Mouse (Mus musculus): ENCODE data around the gene Rtl4.

Gene Rtl4

DNA sequence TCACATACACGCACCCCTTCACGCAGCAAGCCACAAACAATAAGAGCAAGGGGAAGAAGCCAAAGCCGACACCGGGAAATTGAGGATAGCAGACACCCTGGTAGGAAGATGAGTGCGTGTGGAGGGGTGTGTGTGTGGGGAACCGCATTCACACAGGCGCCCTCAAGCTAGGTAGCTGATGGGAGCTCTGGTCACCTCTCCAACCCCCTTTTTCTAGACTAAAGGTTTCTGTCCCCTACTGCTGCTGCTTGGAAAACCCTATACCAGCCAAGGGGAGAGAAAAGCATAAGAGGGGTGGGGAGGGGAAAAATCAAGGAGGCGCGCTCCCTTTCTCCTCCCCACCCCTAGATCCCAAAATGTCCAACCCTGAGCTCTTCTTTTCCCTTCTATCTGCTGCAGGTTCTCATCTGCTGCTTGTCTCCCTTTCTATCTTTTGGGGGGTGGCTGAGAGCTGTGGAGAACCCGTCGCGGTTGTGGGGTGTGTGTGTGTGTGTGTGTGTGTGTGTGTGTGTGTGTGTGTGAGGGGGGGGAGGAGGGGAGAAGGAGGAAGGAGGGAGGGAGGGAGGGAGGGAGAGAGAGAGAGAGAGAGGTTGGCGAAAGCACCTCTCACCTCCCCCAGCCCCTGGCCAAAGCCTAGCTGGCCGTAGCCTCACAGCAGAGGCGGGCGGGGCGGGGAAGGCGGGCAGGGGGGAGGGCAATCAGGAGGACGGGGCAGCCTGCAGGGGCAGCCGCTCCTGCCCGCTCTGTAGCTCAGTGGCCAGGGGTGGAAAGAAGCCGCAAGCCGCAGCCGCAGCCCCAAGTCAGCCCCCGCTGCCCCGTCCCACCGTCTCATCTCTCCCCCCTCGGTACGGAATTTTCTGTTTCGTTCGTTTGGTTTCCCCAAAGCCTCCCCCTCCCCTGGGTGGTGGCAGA lies at the start of gene Rtl4:
TSS of gene Rtl4 (plus strand) at position 701 of the 912 bp plus-strand sequence.
- in situ Hi-C loops (cut with MboI) = no loop called here

DNA sequence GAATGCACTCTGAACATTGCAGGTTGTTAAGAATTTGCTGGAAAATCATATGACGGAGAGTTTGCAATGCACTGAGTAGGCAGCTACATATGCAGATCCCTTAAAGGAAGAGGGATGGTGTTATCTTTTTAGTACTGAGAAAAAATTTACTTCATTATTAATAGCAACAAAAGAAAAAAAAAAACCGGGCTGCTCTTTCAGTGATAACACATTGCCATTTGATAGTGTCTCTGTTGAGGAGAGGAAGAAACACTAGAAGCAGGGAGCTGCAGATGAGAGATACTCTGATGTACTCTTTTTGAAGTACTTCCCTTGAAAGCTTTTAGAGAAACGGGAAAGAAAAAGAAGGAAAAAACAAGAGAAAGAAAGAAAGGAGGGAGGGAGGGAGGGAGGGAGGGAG lies 44.0 kb upstream of the Rtl4 start:
- in situ Hi-C loops (cut with MboI) = loop anchor here (10.0 kb wide), 1 partner anchor 240 kb away; no protein-coding TSS in a partner anchor

DNA sequence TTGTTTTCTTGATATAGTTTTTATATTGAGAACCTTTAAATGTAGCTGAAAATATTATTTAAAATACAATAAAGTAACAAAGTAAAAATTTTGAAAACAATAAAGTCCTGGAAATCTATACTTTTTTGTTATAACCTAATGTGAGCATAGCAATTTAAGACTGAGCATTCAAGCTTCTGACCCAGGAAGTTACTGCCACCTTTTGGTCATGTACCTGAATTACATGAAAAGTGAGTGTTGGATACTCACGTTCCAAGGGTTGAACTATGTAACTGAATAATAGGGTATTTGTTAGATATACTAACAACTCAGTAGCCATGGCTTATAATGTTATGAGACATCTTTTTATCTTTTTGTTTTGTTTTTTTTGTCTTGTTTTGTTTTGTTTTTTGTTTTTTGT lies 43.3 kb upstream of the Rtl4 start:
- in situ Hi-C loops (cut with MboI) = loop anchor here (10.0 kb wide), 1 partner anchor 241 kb away; no protein-coding TSS in a partner anchor

DNA sequence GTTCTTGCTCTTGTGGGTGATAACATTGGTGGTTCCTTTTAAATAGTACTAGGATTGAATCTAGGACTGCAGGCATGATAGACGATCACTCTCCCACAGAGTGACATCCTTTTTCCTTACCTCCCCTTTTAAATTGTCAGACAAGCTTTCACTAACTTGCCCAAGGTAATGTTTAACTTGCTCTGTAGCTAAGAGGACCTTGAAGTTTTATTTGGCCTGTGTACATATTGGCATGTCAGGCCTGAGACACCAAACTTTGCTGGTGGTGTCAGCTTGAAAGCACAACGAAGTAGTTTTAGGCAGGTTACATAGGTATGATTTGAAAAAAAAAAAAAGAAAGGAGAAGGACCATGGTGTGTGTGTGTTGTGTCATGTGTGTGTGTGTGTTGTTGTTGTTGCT lies 36.5 kb upstream of the Rtl4 start:
- in situ Hi-C loops (cut with MboI) = no loop called here

DNA sequence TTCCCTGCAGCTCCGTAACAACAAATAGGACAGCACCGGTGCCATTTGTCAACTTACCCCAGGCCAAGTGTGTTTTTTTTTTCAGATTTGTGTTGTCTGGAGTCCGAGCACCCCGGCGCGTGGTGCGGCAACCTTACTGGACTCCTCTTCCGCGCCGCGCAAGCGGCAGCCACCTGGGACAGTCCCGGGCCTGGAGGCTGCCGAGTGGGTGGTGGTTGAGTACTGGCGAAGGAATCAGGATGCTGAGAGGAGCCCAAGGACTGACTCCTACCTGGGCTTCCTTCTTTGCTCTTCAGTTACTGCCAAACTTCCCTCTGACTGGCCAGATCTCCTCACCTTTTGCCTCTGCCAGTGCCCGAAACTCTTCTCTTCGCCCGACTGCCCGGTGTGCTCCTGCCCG lies 965 bp upstream of the Rtl4 start:
- in situ Hi-C loops (cut with MboI) = no loop called here

DNA sequence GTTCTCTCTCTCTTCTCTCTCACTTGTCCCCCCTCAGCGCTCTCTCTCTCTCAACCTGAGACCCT lies 733 bp upstream of the Rtl4 start, which contains the start of gene Trpc5:
TSS of gene Trpc5 (minus strand) at position 39 of the 65 bp plus-strand sequence.
- in situ Hi-C loops (cut with MboI) = no loop called here

DNA sequence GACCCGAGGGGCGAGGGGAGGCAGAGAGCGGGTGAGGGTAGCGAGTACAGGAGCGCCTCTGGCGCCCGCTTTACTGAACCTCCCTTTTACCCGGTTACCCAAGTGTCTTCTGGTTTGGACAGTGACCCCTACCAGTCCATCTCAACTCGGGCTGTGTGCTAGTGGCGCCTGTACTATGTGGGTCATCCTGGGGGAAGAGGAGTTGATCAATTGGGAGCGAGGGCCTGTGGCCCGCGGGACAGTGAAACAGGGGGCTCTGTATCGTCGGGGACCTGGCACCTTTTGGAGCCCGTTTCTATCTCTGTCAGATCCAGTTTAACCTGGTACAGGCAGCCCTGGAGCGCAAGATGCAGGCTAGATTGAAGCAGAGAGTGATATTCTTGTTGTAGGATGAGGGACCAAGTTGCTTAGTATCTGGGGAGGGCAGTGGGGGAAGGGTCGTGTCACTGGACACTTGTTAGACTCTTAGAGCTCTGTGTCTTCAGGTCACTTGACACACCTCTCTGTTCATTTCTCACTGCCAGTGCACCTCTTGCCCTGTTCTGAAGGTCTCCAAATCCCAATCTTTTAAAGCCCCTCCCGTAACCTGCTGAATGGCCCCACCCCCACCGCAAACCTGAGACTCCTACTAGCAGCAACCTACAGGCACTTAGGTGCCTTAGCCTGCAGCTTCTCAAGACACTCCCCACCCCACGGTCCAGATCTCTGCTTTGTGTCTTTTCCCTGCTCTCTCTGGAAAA lies 582 bp downstream of the Rtl4 start:
- in situ Hi-C loops (cut with MboI) = no loop called here

DNA sequence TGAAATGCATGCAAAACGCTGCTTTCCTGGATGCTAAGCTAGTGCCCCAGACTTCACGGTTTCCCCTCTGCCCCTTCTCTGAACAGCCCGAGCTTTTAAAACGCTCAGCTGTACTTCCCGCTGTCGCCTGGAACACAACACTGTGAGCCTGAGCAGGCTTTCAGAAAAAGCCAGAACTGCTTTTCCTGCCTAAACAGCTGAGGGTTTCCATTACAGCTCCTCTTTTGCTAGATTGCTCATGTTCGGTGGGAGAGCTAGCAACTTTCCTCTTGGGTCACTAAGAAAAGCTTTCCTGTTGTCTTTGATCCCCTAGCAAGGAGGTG lies 1.1 kb downstream of the Rtl4 start:
- in situ Hi-C loops (cut with MboI) = no loop called here

DNA sequence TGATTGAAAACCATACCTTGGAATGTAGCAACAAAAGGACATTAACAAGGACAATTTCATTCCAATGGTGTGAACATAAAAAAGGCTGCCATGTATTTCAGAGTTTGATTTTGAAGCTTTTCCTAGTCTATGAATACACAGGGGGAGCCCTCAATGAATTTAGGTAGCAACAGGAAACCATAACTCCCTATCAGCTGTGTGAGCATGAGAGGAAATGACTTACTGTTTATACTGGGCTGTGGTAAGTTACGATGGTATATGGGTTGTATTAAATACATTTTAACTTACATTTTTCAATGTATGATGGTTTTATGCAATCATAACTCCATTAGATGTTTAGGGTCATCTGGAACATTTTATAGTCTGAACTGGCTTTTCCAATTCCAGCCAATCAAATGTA lies 27.6 kb downstream of the Rtl4 start:
- in situ Hi-C loops (cut with MboI) = no loop called here

DNA sequence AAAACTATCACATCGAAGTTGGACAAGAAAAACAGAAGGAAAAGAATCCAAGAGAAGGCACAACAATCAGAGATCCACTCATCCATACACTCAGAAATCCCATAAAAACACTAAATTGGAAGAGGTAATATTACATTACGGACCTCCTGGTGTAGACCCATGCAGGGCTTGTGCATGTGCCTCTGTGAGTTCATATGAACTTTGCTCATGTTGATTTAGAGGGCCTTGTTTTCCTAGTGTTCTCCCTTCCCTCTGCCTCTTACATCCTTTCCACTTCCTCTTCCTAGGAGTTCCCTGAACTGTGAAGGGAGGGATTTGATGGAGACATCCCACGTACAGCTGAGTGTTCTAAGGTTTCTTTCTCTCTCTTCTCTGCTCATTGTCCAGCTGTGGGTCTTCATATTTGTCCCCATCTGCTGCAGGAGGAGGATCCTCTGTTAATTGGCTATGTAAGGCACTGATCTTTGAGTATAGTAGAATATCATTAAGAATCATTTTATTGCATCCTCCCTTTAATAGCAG lies 58.9 kb downstream of the Rtl4 start:
- in situ Hi-C loops (cut with MboI) = no loop called here

DNA sequence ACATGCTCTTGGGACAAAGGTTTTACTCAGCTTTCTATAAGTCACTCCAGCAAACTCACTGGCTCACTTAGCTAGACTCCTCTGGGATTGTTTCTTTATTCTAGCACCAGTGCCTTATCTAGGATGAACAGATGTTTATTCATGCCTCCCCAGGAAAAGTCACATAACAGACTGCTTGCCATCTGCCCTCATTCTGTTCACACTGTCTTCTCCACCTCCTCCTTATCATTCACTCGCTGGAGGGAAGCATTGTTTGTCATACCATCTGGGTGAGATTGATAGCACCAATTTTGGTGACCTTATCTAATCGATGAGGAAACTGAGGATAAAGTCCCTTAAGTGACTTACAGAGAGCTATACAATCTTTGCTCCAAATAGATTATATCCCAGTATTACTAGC lies 298.3 kb downstream of the Rtl4 start:
- in situ Hi-C loops (cut with MboI) = no loop called here

DNA sequence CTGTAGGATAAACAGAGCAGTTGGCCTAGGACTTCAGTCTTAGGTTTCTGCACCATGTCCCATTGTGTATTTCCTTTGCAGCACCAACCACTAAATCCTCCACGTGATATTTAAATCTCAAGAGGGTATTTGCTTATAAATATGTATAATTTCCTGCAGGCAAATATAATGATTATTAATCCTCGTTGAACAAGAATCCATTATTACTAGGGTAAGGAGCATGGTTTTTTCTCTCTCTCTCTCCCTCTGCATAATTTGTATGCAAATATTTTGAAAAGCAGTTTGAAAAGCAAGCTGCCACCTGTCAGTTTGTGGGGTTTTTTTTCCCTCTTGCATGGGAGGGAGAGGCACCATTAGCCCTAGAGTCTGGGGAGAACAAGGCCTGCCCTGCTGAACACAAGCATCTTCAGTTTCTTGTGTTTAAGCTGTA lies 376.8 kb downstream of the Rtl4 start:
- in situ Hi-C loops (cut with MboI) = no loop called here

DNA sequence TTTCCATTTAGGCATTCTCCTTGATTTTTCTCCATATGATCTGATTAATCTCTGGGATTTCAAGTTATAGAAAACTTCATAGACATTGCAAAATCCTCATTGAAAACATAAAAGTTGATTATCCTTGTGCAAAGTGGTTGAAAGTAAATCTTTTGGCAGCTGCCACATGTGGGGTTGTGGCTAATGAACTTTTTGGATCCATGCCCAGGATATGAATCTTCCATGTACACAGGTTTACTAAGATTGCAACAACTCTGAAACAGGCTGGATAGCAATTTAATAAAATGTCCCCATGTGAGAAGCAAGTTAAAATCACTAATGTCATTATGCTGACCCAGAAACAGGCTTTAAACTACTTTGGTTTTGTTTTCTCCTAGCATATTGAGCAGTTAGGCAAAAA lies 401.1 kb downstream of the Rtl4 start:
- in situ Hi-C loops (cut with MboI) = no loop called here

DNA sequence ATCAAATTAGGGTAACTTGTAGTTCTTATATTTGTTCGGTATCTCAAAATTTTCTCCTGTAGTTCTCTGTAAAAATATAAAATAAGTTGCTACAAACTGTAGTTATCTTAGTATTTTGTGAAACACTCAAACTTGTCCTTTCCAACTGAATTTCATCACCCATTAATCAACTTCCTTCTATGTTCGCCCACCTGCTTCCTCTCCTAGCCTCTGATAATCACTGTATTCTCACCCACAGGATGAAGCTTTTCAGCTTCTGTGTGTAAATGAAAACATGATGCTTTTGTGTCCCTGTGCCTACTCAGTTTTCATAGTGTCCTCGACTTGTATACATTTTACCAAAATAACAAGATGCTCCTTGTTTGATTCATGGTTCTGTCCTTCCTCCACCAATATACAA lies 401.7 kb downstream of the Rtl4 start:
- in situ Hi-C loops (cut with MboI) = no loop called here

DNA sequence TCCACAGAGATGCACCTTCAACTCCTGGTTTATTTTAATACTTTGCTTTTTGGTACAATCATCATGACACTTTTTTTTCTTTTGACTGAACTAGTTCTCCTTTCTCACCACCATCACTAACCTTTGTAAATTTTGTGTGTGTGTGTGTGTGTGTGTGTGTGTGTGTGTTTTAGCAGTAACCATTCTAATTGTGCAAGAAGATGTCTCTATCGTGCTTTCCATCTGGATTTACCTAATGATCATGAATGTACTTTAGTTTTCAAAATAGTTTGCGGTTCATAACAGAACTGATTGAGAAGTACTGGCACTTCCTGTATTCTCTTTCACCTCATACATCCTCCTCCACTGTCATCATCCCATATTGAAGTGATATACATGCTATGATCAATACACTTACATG lies 402.3 kb downstream of the Rtl4 start:
- in situ Hi-C loops (cut with MboI) = no loop called here

Measured in mature B cell (primary cell).